Mouse (Mus musculus) spleen, adult 2 months (tissue): ENCODE results near the gene Egln1. TPM values are rescaled to one million over a fixed set of nuclear protein-coding genes. Genes with fewer than 3 reads are reported as not detected.

Experiments used
- DNase-seq, 2 experiments: peaks; one replicate each; pipeline versions ENCODE4 v3.0.0 to v3.0.0-alpha.2; 2012 to 2021; ENCODE audit warnings: low spot score in 2 of 2, low read depth in 1 of 2
- H3K27ac ChIP-seq: fragments of 200-500 bp; 2 replicates; pipeline ENCODE4 v1.5.1; 2012; ENCODE audit warnings: low read length, inconsistent platforms; ENCODE audit not compliant: insufficient read depth
- H3K27me3 ChIP-seq: fragments of 200-500 bp; 2 replicates; pipeline ENCODE4 v1.6.1; 2012; ENCODE audit warnings: mild to moderate bottlenecking, moderate library complexity, low read length, inconsistent platforms; ENCODE audit not compliant: control insufficient read depth, insufficient read depth
- H3K36me3 ChIP-seq: fragments of 200-500 bp; 2 replicates; pipeline ENCODE4 v1.6.1; 2012; ENCODE audit warnings: mild to moderate bottlenecking, low read length, inconsistent platforms; ENCODE audit not compliant: control insufficient read depth, insufficient read depth
- H3K4me1 ChIP-seq: fragments of 200-500 bp; 2 replicates; pipeline ENCODE4 v1.6.1; 2011; ENCODE audit warnings: inconsistent platforms; ENCODE audit not compliant: control insufficient read depth, insufficient read depth, insufficient read length
- H3K4me3 ChIP-seq: fragments of 200-500 bp; 2 replicates; pipeline ENCODE4 v1.5.1; 2011; ENCODE audit warnings: mild to moderate bottlenecking, inconsistent platforms; ENCODE audit not compliant: insufficient read depth, insufficient read length; ENCODE audit errors: extremely low read depth
- CTCF ChIP-seq: fragments of 200-500 bp; IDR thresholded peaks from 2 replicates; pipeline ENCODE4 v1.5.1; 2011; ENCODE audit warnings: mild to moderate bottlenecking, inconsistent platforms; ENCODE audit not compliant: insufficient read depth, insufficient read length, insufficient replicate concordance; ENCODE audit errors: extremely low read depth
- POLR2A ChIP-seq: fragments of 200-500 bp; IDR thresholded peaks from 2 replicates; pipeline ENCODE4 v1.6.1; 2011; ENCODE audit warnings: low read depth, low read length, inconsistent platforms
- WGBS: fragments of 180-500 bp; shearing (Covaris S2); methylation state at CpG from one replicate; pipeline ENCODE4 v1.1.7; 2018; 5-methylcytosine and 5-hydroxymethylcytosine counted together
- polyA plus RNA-seq: library from polyadenylated mRNA; depleted of rRNA; stranded (reverse); fragments of >200 nt; gene quantifications from 2 replicates; pipeline ENCODE4 v1.2.3, GENCODE M21; 2012

Gene Egln1
- polyA plus RNA-seq, 1 experiment: 12.1 TPM

GRCm38 (mm10) chr8:124930649-124931048, 18.5 kb downstream of the Egln1 start:
- H3K4me3 ChIP-seq: no peak overlapping the region
- no peaks in the 10 kb centered on the region for H3K27me3 ChIP-seq
- no peaks in the 10 kb centered on the region for H3K36me3 ChIP-seq
- no peak overlapping the region for H3K27ac ChIP-seq
- TF ChIP-seq CTCF: no peak
- whole genome bisulfite sequencing: 72% methylated on average over 4 of the region's 4 CpGs
- no peak for DNase-seq
- H3K4me1 ChIP-seq: peaks cover 16% of the 10 kb centered on the region; the same call in 1 of the 2 replicates

- TF ChIP-seq CTCF: no peak
- TF ChIP-seq POLR2A: no peak
- Histone ChIP-seq H3K36me3 (no peaks in the 10 kb centered on the region), H3K4me3 (no peak overlapping the region), H3K27ac (no peak overlapping the region), H3K27me3 (no peaks in the 10 kb centered on the region), H3K4me1 (peaks cover 19% of the 10 kb centered on the region; the same call in 1 of the 2 replicates)
- 75% methylated on average over 13 of the region's 13 CpGs for WGBS
- DNase-seq: no peak
Measured at GRCm38 (mm10) chr8:124930086-124930485, 19.0 kb downstream of the Egln1 start.

- H3K27ac ChIP-seq: no peak overlapping the region
- no peaks in the 10 kb centered on the region for H3K36me3 ChIP-seq
- H3K4me3 ChIP-seq: no peak overlapping the region
- H3K27me3 ChIP-seq: no peaks in the 10 kb centered on the region
- no peak for DNase-seq
- H3K4me1 ChIP-seq: peaks cover 19% of the 10 kb centered on the region; the same call in 1 of the 2 replicates
- TF ChIP-seq CTCF (no peak), POLR2A (no peak)
- WGBS: 68% methylated on average over 11 of the region's 11 CpGs
Measured at GRCm38 (mm10) chr8:124929006-124929405, 20.1 kb downstream of the Egln1 start.

- Histone ChIP-seq H3K4me3 (no peak overlapping the region), H3K27ac (no peak overlapping the region), H3K27me3 (no peaks in the 10 kb centered on the region), H3K36me3 (no peaks in the 10 kb centered on the region), H3K4me1 (peaks cover 24% of the 10 kb centered on the region; the same call in 1 of the 2 replicates)
- no peak for DNase-seq
- TF ChIP-seq POLR2A (no peak), CTCF (no peak)
- 36% methylated on average over 10 of the region's 10 CpGs for WGBS
Measured at GRCm38 (mm10) chr8:124926351-124926771, 22.8 kb downstream of the Egln1 start.

- no peak for DNase-seq
- Histone ChIP-seq H3K27ac (no peak overlapping the region; the same call in 1 of the 2 replicates), H3K36me3 (no peaks in the 10 kb centered on the region), H3K4me3 (no peak overlapping the region), H3K4me1 (peaks cover 27% of the 10 kb centered on the region; the same call in 1 of the 2 replicates), H3K27me3 (no peaks in the 10 kb centered on the region)
- TF ChIP-seq POLR2A (no peak), CTCF (no peak)
- WGBS: 19% methylated on average over 14 of the region's 14 CpGs
Measured at GRCm38 (mm10) chr8:124925544-124926266, 23.4 kb downstream of the Egln1 start.

- TF ChIP-seq CTCF (no peak), POLR2A (no peak)
- DNase-seq: no peak
- no peaks in the 10 kb centered on the region for H3K36me3 ChIP-seq
- H3K27ac ChIP-seq: no peak overlapping the region
- peaks cover 27% of the 10 kb centered on the region; the same call in 1 of the 2 replicates for H3K4me1 ChIP-seq
- WGBS: 80% methylated on average over 15 of the region's 15 CpGs
- H3K27me3 ChIP-seq: no peaks in the 10 kb centered on the region
- no peak overlapping the region for H3K4me3 ChIP-seq
Measured at GRCm38 (mm10) chr8:124923971-124924652, 25.0 kb downstream of the Egln1 start.
